Mouse (Mus musculus) midbrain, postnatal 0 days (tissue): Measurements from ENCODE around the gene Rpa1. TPM values are rescaled to one million over a fixed set of nuclear protein-coding genes. Genes with fewer than 3 reads are reported as not detected.

Experiments
- ATAC-seq: fragments of 200-750 bp; cut with Nextera tagmentation; 2 replicates; pipeline ENCODE4 v1.8.0; 2017; ENCODE audit warnings: moderate number of reproducible peaks, mild to moderate bottlenecking, moderate TSS enrichment, moderate library complexity; ENCODE audit not compliant: low FRiP score
- DNase-seq: peaks from one replicate; pipeline ENCODE4 v3.0.0-alpha.2; 2015; ENCODE audit warnings: low spot score
- H3K27ac ChIP-seq: fragments of 300-500 bp; sonication (generic); 2 replicates; pipeline ENCODE4 v1.5.1; 2014; ENCODE audit warnings: low read depth, mild to moderate bottlenecking, low read length, mixed read lengths
- H3K27me3 ChIP-seq: fragments of 300-500 bp; sonication (generic); 2 replicates; pipeline ENCODE4 v1.6.1; 2014; ENCODE audit warnings: low read length, control low read depth, mixed read lengths; ENCODE audit not compliant: insufficient read depth
- H3K36me3 ChIP-seq: fragments of 300-500 bp; sonication (generic); 2 replicates; pipeline ENCODE4 v1.6.1; 2014; ENCODE audit warnings: low read length, control low read depth, mixed read lengths; ENCODE audit not compliant: insufficient read depth
- H3K4me1 ChIP-seq: fragments of 300-500 bp; sonication (generic); 2 replicates; pipeline ENCODE4 v1.6.1; 2014; ENCODE audit warnings: mild to moderate bottlenecking, control low read depth, antibody characterized with exemption, low read length, mixed read lengths; ENCODE audit not compliant: insufficient read depth
- H3K4me2 ChIP-seq: fragments of 300-500 bp; sonication (generic); 2 replicates; pipeline ENCODE4 v1.6.1; 2014; ENCODE audit warnings: low read depth, mild to moderate bottlenecking, low read length, mixed read lengths; ENCODE audit not compliant: poor library complexity, severe bottlenecking
- H3K4me3 ChIP-seq: fragments of 300-500 bp; sonication (generic); 2 replicates; pipeline ENCODE4 v1.5.1; 2014; ENCODE audit warnings: low read depth, mild to moderate bottlenecking, low read length, moderate library complexity
- H3K9ac ChIP-seq: fragments of 300-500 bp; sonication (generic); replicated peaks from 2 replicates; pipeline ENCODE4 v1.6.1; 2014; ENCODE audit warnings: mild to moderate bottlenecking, low read length, moderate library complexity, mixed read lengths; ENCODE audit not compliant: poor library complexity, severe bottlenecking
- H3K9me3 ChIP-seq: fragments of 300-500 bp; sonication (generic); 2 replicates; pipeline ENCODE4 v1.6.1; 2016; ENCODE audit warnings: low read length, control low read depth
- CTCF ChIP-seq: IDR thresholded peaks from 2 replicates; pipeline ENCODE4 v1.5.1; 2016; ENCODE audit warnings: antibody characterized with exemption, mild to moderate bottlenecking
- WGBS: fragments of 180-500 bp; shearing (Covaris S2); extraction: QIAGEN DNeasy Blood & Tissue Kit; methylation state at CpG from one replicate; pipeline ENCODE4 v1.1.7; 2014; 5-methylcytosine and 5-hydroxymethylcytosine counted together
- polyA plus RNA-seq: library from polyadenylated mRNA; unstranded; fragments of >200 nt; fragmentation: Nextera tagmentation; extraction: Ambion mirVana; gene quantifications from 2 replicates; pipeline ENCODE4 v1.2.1, GENCODE M21; 2015
- total RNA-seq: library from RNA; depleted of rRNA; stranded (reverse); fragments of >200 nt; gene quantifications from 2 replicates; pipeline ENCODE4 v1.2.3, GENCODE M21; 2014

Rpa1 gene
- total and polyA plus RNA-seq, 2 experiments from 2014 or later = 43.8 to 47.6 TPM

DNA sequence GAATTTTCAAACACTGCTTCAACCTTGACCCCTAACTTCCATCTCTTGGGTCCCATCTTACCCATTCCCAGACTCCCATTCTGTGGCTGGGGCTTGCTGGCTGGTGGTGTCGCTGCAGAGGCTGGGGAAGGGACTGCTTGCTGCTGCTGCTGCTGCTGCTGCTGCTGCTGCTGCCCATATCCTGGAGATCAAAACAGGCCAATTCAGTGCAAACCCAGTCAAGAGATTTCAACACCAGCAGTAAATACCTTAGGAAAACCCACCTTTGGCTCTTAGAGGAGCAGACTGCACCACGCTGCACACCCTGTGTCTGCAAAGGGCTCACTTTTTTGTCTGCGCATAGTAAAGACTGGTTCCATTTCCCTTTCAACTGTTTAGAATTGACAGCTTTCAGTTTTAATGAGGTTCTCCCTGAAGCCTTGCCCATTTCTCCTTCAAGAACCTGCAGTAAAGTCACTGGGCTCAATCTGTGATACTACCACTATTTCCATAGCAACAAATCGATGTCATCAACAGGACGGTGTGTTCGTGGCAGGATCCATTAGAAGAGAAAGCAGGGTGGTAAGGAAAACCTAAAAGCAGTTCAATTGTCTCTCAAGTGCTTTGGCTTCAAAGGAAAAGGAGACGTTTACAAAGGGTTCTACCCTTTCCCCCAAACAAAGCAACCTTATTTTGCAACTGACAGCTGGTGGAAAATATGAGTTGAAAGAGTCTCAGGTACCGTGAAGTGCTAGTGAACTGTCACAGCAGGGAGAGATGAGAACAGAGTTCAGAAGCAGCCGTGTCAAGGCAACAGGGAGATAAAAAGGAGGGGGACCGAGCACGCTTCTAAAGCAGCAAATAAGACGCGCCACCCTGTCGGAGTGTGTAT is 29.5 kb downstream of the Rpa1 start:
- H3K4me1 ChIP-seq = no peaks in the 10 kb centered on the region; the same call in 1 of the 2 replicates
- H3K27ac ChIP-seq = peak overlapping the region; percentile 7
- H3K36me3 ChIP-seq = peaks cover 9% of the 10 kb centered on the region
- 0 out of 2 replicates have a peak, but pooled peaks have one; percentile 2 for TF ChIP-seq CTCF
- H3K9ac ChIP-seq = no peak overlapping the region
- H3K4me2 ChIP-seq = 0 out of 2 replicates have a peak overlapping the region, but pooled peaks have one; percentile 9
- H3K27me3 ChIP-seq = no peaks in the 10 kb centered on the region
- DNase-seq (peak; percentile 46), ATAC-seq (no peak)
- no peak overlapping the region for H3K4me3 ChIP-seq
- no peaks in the 10 kb centered on the region for H3K9me3 ChIP-seq
- 37% methylated on average over 14 of the region's 14 CpGs for WGBS

DNA sequence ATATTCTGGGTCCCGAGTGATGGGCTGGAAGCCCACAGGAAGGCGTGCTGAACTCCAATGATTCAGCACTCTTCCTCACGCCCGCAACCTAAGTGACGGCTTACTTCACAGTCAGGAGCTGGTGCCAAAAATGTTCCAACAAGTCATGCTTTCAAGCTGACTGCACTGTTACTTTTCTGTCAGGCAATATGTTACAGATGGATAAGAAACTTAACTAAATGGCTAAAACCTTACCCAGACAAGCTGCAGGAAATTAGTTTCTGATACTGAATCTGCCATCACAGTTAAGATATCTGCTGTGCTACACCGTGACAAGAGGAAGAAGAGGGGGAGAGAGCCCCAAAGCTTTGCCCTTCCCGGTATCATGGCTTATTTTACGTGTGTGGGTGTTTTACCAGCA is 34.3 kb downstream of the Rpa1 start:
- Histone ChIP-seq H3K4me1 (no peaks in the 10 kb centered on the region; the same call in 1 of the 2 replicates), H3K9me3 (no peaks in the 10 kb centered on the region), H3K4me3 (no peak overlapping the region), H3K4me2 (no peak overlapping the region), H3K27ac (no peak overlapping the region), H3K9ac (no peak overlapping the region), H3K27me3 (no peaks in the 10 kb centered on the region), H3K36me3 (peaks cover 29% of the 10 kb centered on the region)
- no peak for TF ChIP-seq CTCF
- 90% methylated on average over 8 of the region's 8 CpGs for WGBS
- no peak for ATAC-seq
- DNase-seq = no peak

DNA sequence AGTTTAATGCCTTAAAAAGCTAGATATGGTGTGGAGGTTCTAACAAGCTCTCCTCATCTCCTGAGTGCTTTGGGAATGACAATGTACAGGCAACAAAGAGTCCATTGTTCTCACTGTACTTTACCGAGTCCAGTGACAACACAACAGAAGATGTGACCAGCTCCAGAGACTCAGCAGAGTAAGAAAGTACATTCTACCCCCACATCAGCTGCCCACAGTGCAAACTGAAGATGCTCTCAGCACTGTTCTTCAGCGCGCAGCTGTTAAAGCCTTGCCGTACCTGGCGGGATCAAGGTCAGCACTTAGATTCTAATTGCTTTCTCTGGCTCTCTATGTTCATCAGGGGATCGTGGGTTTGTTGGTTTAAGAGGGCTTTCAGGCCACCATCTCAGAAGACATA is 36.4 kb downstream of the Rpa1 start:
- DNase-seq (no peak), ATAC-seq (no peak)
- H3K4me3 ChIP-seq = no peak overlapping the region
- H3K9me3 ChIP-seq = no peaks in the 10 kb centered on the region
- peaks cover 35% of the 10 kb centered on the region for H3K36me3 ChIP-seq
- no peaks in the 10 kb centered on the region for H3K27me3 ChIP-seq
- TF ChIP-seq CTCF = no peak
- no peak overlapping the region for H3K27ac ChIP-seq
- no peak overlapping the region for H3K4me2 ChIP-seq
- H3K9ac ChIP-seq = no peak overlapping the region
- H3K4me1 ChIP-seq = no peaks in the 10 kb centered on the region
- 88% methylated on average over 6 of the region's 6 CpGs for WGBS

DNA sequence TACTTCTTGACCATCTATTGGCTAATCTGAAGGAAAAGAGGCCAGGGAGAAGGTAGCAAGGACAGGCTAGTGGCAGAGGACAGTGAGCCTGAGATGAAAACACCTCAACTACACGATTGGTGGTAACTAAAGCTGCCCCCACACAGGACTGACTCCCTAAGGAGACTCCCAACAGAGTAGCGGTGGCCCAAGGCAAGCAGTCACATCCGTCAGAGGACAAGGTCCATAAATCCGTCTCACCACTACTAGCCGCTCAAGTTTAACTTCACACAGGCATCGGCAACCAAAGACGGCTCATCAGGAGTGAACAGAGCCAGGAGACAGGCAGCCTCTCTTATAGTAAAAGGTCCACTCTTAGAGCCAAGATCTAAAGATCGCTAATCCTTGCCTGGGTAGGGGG is 37.3 kb downstream of the Rpa1 start:
- ATAC-seq = no peak

DNA sequence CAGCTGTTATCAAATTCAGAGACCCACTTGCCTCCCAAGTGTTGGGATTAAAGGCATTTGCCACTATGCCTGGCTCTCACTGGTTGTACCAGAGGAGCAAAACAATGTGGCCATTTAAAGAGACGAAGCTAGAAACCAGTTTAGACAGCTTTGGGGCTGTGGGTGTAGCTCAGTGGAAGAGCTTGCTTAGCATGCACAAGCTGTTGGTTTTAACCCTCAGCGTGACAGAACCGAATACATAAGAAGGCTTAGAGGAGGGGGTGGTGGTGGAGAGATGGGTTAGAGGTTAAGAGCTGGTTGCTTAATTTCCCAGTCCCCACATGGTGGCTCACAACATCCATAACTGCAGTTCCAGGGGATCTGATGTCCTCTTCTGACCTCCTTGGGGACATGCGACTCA is 39.5 kb downstream of the Rpa1 start:
- TF ChIP-seq CTCF = no peak
- Histone ChIP-seq H3K4me1 (no peaks in the 10 kb centered on the region), H3K4me2 (no peak overlapping the region), H3K9ac (no peak overlapping the region), H3K9me3 (no peaks in the 10 kb centered on the region), H3K36me3 (peaks cover 46% of the 10 kb centered on the region), H3K27me3 (no peaks in the 10 kb centered on the region), H3K4me3 (no peak overlapping the region), H3K27ac (0 out of 2 replicates have a peak overlapping the region, but pooled peaks have one; percentile 3)
- DNase-seq (no peak), ATAC-seq (peak; percentile 34; the same call in 1 of the 2 replicates)
- 66% methylated on average over 4 of the region's 4 CpGs for WGBS

More for the DNA sequence above, 37.3 kb downstream of the Rpa1 start:
- Histone ChIP-seq H3K9me3 (no peaks in the 10 kb centered on the region), H3K27me3 (no peaks in the 10 kb centered on the region), H3K4me1 (no peaks in the 10 kb centered on the region), H3K9ac (no peak overlapping the region), H3K36me3 (peaks cover 43% of the 10 kb centered on the region), H3K4me3 (no peak overlapping the region), H3K4me2 (no peak overlapping the region), H3K27ac (no peak overlapping the region)
- 88% methylated on average over 8 of the region's 8 CpGs for WGBS
- no peak for DNase-seq
- TF ChIP-seq CTCF = no peak

DNA sequence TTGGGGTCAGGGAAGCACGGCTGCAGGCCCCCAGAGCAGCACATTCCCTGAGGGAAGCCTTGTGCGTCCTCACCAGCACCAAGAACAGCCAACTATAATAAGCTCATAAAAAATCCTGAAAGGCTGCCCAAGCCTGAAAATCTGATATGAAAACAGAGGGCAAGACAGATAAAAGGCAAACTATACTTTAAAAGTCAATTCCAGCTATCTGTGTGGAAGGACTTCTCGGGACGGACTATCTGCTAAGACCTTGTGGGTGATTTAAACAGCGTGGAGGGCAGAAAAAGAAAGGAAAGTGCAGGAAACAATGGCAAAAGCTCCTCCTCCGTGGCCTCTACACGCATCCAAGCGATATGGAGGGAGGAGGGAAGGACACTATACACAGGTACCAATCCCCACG is 43.3 kb downstream of the Rpa1 start:
- H3K36me3 ChIP-seq = peaks cover 31% of the 10 kb centered on the region

More for the DNA sequence above, 43.3 kb downstream of the Rpa1 start:
- DNase-seq (no peak), ATAC-seq (no peak)
- H3K9me3 ChIP-seq = no peaks in the 10 kb centered on the region
- H3K27me3 ChIP-seq = no peaks in the 10 kb centered on the region
- no peak overlapping the region for H3K4me2 ChIP-seq
- no peak for TF ChIP-seq CTCF
- H3K4me3 ChIP-seq = no peak overlapping the region
- 78% methylated on average over 9 of the region's 9 CpGs for WGBS
- H3K27ac ChIP-seq = no peak overlapping the region
- H3K4me1 ChIP-seq = no peaks in the 10 kb centered on the region
- H3K9ac ChIP-seq = no peak overlapping the region
